Mouse (Mus musculus): ENCODE results near the gene Cerk. TPM values are rescaled to one million over a fixed set of nuclear protein-coding genes. Genes with fewer than 3 reads are reported as not detected.

Cerk gene
- polyA plus RNA-seq, 1 experiment, result 42.5 TPM

DNA sequence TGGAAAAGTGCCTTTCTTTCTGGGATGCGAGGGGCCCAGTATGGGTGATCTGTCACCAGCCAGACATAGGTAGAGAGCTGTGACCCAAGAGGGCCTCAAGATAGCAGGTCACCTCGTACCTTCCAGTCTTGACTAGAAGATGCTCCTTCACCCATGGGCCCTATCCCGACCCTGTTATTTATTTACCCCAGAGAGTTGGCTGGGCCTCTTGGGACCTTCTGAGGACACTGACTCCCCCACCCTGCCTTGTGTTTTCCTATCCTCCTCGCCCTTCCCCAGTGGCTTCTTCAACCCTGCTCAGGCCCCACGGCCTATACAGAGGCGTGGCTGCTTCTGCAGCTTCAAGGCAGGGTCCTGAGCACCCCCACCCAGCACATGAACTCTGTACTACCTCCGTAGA, 66.8 kb downstream of the Cerk start:
- Histone ChIP-seq H3K27ac (ENCODE audit: control insufficient read depth, insufficient read depth, low read depth, low read length, poor library complexity) (no peak overlapping the region), H3K4me1 (ENCODE audit: control insufficient read depth, insufficient read depth, low read length) (no peaks in the 10 kb centered on the region), H3K4me3 (replicated peaks; ENCODE audit: control insufficient read depth, low read depth, low read length) (no peak overlapping the region)
- WGBS, result 82% methylated on average over 7 of the region's 7 CpGs
- TF ChIP-seq CTCF (IDR thresholded peaks at IDR 0.05; ENCODE audit: control insufficient read depth, insufficient read depth, low read length) (no peak), POLR2A (IDR thresholded peaks at IDR 0.05; ENCODE audit: borderline replicate concordance, control insufficient read depth, low read depth, low read length) (no peak)

DNA sequence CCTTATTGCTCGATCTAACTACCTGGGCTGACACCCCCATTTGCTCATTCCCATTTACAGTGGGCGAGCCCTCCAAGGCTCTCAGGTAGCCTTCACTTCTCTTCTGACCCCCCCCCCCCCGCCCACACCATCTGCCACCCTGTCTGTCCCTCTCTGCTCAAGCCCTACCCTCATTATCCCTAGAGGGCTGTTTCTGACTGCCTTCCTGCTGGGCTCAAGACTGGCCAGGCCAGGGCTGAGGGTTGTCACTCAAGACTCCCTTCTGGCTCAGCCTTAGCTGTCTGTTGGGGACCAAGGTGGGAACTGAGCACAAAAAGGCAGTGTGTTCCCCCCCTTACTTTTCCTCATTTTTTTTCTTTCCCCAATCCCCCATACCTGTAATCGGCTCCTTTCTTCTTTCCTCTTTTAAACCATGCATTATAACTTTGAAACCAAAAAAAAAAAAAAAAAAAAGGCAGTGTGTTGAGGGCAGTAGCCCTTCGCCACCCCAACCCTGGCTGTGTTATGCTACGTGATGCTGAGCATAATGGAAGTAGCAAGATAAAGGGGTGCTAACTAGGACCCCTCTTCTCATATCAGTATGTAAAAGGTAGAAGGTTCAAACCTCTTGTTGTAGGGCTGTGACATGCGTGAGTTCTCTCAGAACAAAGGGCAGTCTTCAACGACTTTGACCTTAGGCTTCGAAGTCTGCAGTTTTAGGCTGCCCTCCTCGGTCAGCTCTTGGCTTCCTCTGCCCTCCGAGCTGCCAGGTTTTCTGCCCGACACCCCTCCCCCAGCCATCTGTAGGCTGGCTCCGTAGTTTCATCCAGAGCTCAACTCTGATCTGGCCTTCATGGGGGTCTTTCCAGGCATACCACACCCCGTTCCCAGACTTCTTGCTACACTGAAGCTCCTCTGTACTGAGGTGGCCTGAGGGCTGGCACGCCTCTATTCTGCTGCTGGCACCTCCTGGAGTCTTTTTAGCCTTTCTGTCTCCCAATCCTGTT, 68.5 kb downstream of the Cerk start:
- H3K4me3 ChIP-seq (replicated peaks; ENCODE audit: control insufficient read depth, low read depth, low read length), result no peak overlapping the region
- no peak overlapping the region for H3K27ac ChIP-seq (ENCODE audit: control insufficient read depth, insufficient read depth, low read depth, low read length, poor library complexity)
- WGBS, result 88% methylated on average over 15 of the region's 15 CpGs
- no peaks in the 10 kb centered on the region; the same call in 1 of the 2 replicates for H3K4me1 ChIP-seq (ENCODE audit: control insufficient read depth, insufficient read depth, low read length)
- TF ChIP-seq POLR2A (IDR thresholded peaks at IDR 0.05; ENCODE audit: borderline replicate concordance, control insufficient read depth, low read depth, low read length) (no peak), CTCF (IDR thresholded peaks at IDR 0.05; ENCODE audit: control insufficient read depth, insufficient read depth, low read length) (no peak)

GRCm38 (mm10) chr15:86116421-86116820, 69.5 kb downstream of the Cerk start:
- TF ChIP-seq CTCF (IDR thresholded peaks at IDR 0.05; ENCODE audit: control insufficient read depth, insufficient read depth, low read length) (no peak), POLR2A (IDR thresholded peaks at IDR 0.05; ENCODE audit: borderline replicate concordance, control insufficient read depth, low read depth, low read length) (no peak)
- no peak overlapping the region for H3K4me3 ChIP-seq (replicated peaks; ENCODE audit: control insufficient read depth, low read depth, low read length)
- no peak overlapping the region for H3K27ac ChIP-seq (ENCODE audit: control insufficient read depth, insufficient read depth, low read depth, low read length, poor library complexity)
- 82% methylated on average over 5 of the region's 5 CpGs for WGBS
- H3K4me1 ChIP-seq (ENCODE audit: control insufficient read depth, insufficient read depth, low read length), result no peaks in the 10 kb centered on the region; the same call in 1 of the 2 replicates

GRCm38 (mm10) chr15:86113342-86113710, 72.6 kb downstream of the Cerk start:
- TF ChIP-seq POLR2A (IDR thresholded peaks at IDR 0.05; ENCODE audit: borderline replicate concordance, control insufficient read depth, low read depth, low read length) (no peak), CTCF (IDR thresholded peaks at IDR 0.05; ENCODE audit: control insufficient read depth, insufficient read depth, low read length) (no peak)
- H3K4me1 ChIP-seq (ENCODE audit: control insufficient read depth, insufficient read depth, low read length), result peaks cover 2% of the 10 kb centered on the region; the same call in 1 of the 2 replicates
- H3K27ac ChIP-seq (ENCODE audit: control insufficient read depth, insufficient read depth, low read depth, low read length, poor library complexity), result no peak overlapping the region
- WGBS, result 16% methylated on average over 9 of the region's 9 CpGs
- no peak overlapping the region for H3K4me3 ChIP-seq (replicated peaks; ENCODE audit: control insufficient read depth, low read depth, low read length)

- Histone ChIP-seq H3K4me1 (ENCODE audit: control insufficient read depth, insufficient read depth, low read length) (peaks cover 3% of the 10 kb centered on the region; the same call in 1 of the 2 replicates), H3K4me3 (replicated peaks; ENCODE audit: control insufficient read depth, low read depth, low read length) (no peak overlapping the region), H3K27ac (ENCODE audit: control insufficient read depth, insufficient read depth, low read depth, low read length, poor library complexity) (no peak overlapping the region)
- 68% methylated on average over 10 of the region's 10 CpGs for WGBS
- TF ChIP-seq CTCF (IDR thresholded peaks at IDR 0.05; ENCODE audit: control insufficient read depth, insufficient read depth, low read length), result no peak
- no peak for TF ChIP-seq POLR2A (IDR thresholded peaks at IDR 0.05; ENCODE audit: borderline replicate concordance, control insufficient read depth, low read depth, low read length)
These were observed 73.1 kb downstream of the Cerk start for GRCm38 (mm10) chr15:86112707-86113341.

GRCm38 (mm10) chr15:86110361-86111103, 75.4 kb downstream of the Cerk start:
- Histone ChIP-seq H3K4me1 (ENCODE audit: control insufficient read depth, insufficient read depth, low read length) (peaks cover 8% of the 10 kb centered on the region), H3K4me3 (replicated peaks; ENCODE audit: control insufficient read depth, low read depth, low read length) (no peak overlapping the region), H3K27ac (ENCODE audit: control insufficient read depth, insufficient read depth, low read depth, low read length, poor library complexity) (peak overlapping the region; percentile 54; the same call in 1 of the 2 replicates)
- WGBS, result 71% methylated on average over 10 of the region's 10 CpGs
- TF ChIP-seq POLR2A (IDR thresholded peaks at IDR 0.05; ENCODE audit: borderline replicate concordance, control insufficient read depth, low read depth, low read length) (no peak), CTCF (IDR thresholded peaks at IDR 0.05; ENCODE audit: control insufficient read depth, insufficient read depth, low read length) (no peak)

DNA sequence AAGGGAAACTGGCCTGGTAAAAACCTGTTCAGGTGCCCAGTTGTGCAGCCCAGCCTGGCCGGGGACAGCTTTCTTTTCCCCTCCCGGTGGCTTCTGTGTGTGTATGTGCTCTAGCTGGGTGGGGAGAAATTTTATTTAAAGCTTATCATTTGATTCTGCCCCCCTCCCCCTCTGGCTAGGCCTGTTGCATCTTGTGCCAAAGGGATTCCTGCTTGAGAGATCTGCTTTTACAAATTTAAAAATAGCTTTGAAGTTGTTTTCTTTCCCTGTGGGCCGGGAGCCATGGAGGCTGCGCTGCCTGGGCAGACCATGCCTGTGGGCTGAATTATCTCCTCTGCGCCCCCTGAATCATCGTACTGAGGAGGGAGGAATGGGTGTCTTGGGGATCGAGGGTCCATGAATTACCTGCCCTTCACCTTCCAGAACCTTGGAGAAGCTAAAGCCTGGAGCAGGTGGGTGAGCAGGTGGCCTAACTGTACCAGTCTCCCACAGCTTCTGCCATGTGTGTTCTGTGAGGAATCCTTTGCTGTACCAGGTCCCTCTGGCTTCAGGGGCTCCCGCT, 76.2 kb downstream of the Cerk start:
- 84% methylated on average over 8 of the region's 8 CpGs for WGBS
- TF ChIP-seq CTCF (IDR thresholded peaks at IDR 0.05; ENCODE audit: control insufficient read depth, insufficient read depth, low read length) (no peak), POLR2A (IDR thresholded peaks at IDR 0.05; ENCODE audit: borderline replicate concordance, control insufficient read depth, low read depth, low read length) (no peak)
- peaks cover 8% of the 10 kb centered on the region for H3K4me1 ChIP-seq (ENCODE audit: control insufficient read depth, insufficient read depth, low read length)
- H3K27ac ChIP-seq (ENCODE audit: control insufficient read depth, insufficient read depth, low read depth, low read length, poor library complexity), result no peak overlapping the region
- no peak overlapping the region for H3K4me3 ChIP-seq (replicated peaks; ENCODE audit: control insufficient read depth, low read depth, low read length)

Data from bone marrow, adult 2 months (tissue).